ENCODE assay signal across 23 mouse cellular contexts in the genomic region with DNA sequence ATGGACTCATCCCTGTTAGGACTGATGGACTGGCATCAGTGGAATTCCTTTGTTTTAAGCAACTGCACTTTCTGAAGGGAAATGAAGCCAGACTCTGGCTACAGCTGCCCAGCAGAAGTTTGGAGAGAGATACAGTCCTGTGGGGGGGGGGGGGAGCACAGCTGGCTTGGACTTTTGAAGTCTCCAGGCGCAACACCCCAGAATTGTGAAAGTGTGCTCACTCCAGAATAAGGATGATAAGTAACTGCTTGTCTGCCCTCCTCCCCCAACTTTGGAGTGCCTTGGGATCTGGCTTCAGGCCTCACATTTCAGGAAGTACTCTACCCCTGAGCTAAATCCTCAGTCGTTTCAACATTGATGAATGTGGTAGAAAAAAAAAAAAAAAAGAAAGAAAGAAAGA.
A peak's percentile ranks its signal among the peaks of the same experiment; 100 is the strongest.
DNase-seq lines count a peak whose midpoint lies in the region; ATAC-seq and TF ChIP-seq lines count a peak whose summit lies in the region.
"Had no signal": no experiment of that assay in that cellular context is flagged by ENCODE, and none has a peak within 500 bp of the region (broad histone marks: within the 10 kb centered on the region; RNA-seq: fewer than 3 reads in every experiment).

No protein-coding gene starts in this region.

- H3K27ac ChIP-seq in lung, embryonic 14.5 days (ENCODE audit: low read depth), result no peak overlapping the region
- H3K27ac ChIP-seq in embryonic facial prominence, embryonic 12.5 days, result peak overlapping the region; percentile 30; the same call in 1 of the 2 replicates
- H3K27ac ChIP-seq in limb, embryonic 14.5 days (replicated peaks; ENCODE audit: low read depth, low read length), result 0 out of 2 replicates have a peak overlapping the region, but pooled peaks have one; percentile 13
- no peak overlapping the region for H3K27ac ChIP-seq in intestine, postnatal 0 days (ENCODE audit: low read depth, low read length)
- H3K27ac ChIP-seq in hindbrain, embryonic 13.5 days, result no peak overlapping the region
- H3K27ac ChIP-seq: hindbrain, embryonic 12.5 days; midbrain, embryonic 15.5 days; stomach, embryonic 15.5 days had no signal

- no peak for TF ChIP-seq CTCF in lung, embryonic 14.5 days (IDR thresholded peaks at IDR 0.05; ENCODE audit: low read depth)
- no peak for TF ChIP-seq CTCF in intestine, postnatal 0 days (IDR thresholded peaks at IDR 0.05; ENCODE audit: low read depth)

- H3K4me1 ChIP-seq in lung, embryonic 14.5 days (ENCODE audit: insufficient read depth), result no peaks in the 10 kb centered on the region; the same call in 1 of the 2 replicates
- H3K4me1 ChIP-seq in embryonic facial prominence, embryonic 12.5 days, result peaks cover 7% of the 10 kb centered on the region
- no peaks in the 10 kb centered on the region; the same call in none of the 2 replicates for H3K4me1 ChIP-seq in limb, embryonic 14.5 days (ENCODE audit: control insufficient read depth, insufficient read depth, low read length)
- no peaks in the 10 kb centered on the region; the same call in 1 of the 2 replicates for H3K4me1 ChIP-seq in intestine, postnatal 0 days (replicated peaks; ENCODE audit: control insufficient read depth, insufficient read depth, low read length)
- peaks cover 16% of the 10 kb centered on the region for H3K4me1 ChIP-seq in hindbrain, embryonic 13.5 days (replicated peaks)

- peak; percentile 60 for DNase-seq in lung, embryonic 14.5 days
- DNase-seq in lung, postnatal 4 days, result no peak
- DNase-seq in adipocyte (ENCODE audit: low spot score), result peak; percentile 5
- no peak for DNase-seq in limb, embryonic 14.5 days (ENCODE audit: low spot score)
- DNase-seq: adrenal gland, adult 2 months; cerebellum, adult 9-11 months; gastrocnemius, postnatal 36 days; kidney, adult 9 months; kidney, postnatal 4 days; layer of hippocampus, adult 9-11 months; lung, adult 2 months; right cerebral cortex, postnatal 25 days; thymus, adult 18-20 months; thymus, postnatal 4 days had no signal

- no peak for ATAC-seq in lung, embryonic 14.5 days (ENCODE audit: insufficient read depth)
- no peak for ATAC-seq in embryonic facial prominence, embryonic 12.5 days (ENCODE audit: insufficient number of reproducible peaks, insufficient read depth, low FRiP score, low TSS enrichment)
- no peak for ATAC-seq in limb, embryonic 14.5 days (ENCODE audit: low FRiP score, low read depth)
- no peak for ATAC-seq in intestine, postnatal 0 days
- no peak for ATAC-seq in hindbrain, embryonic 13.5 days (ENCODE audit: low FRiP score)
- ATAC-seq: forebrain, embryonic 16.5 days; inflammation-experienced regulatory T-cells, adult 6 months; midbrain, embryonic 15.5 days had no signal

- TF ChIP-seq POLR2A in limb, embryonic 14.5 days (IDR thresholded peaks at IDR 0.05; ENCODE audit: borderline replicate concordance, extremely low read depth, insufficient read depth, insufficient read length), result no peak

- H3K4me2 ChIP-seq in lung, embryonic 14.5 days, result no peak overlapping the region
- H3K4me2 ChIP-seq in embryonic facial prominence, embryonic 12.5 days (replicated peaks), result no peak overlapping the region
- no peak overlapping the region for H3K4me2 ChIP-seq in limb, embryonic 14.5 days (replicated peaks; ENCODE audit: low read depth, low read length, severe bottlenecking)
- H3K4me2 ChIP-seq in intestine, postnatal 0 days (replicated peaks; ENCODE audit: low read depth), result no peak overlapping the region
- H3K4me2 ChIP-seq in hindbrain, embryonic 13.5 days, result no peak overlapping the region
- H3K4me2 ChIP-seq: hindbrain, embryonic 12.5 days; midbrain, embryonic 15.5 days; stomach, embryonic 15.5 days had no signal

- H3K9me3 ChIP-seq in lung, embryonic 14.5 days (ENCODE audit: low read depth, low read length), result no peaks in the 10 kb centered on the region
- no peaks in the 10 kb centered on the region for H3K9me3 ChIP-seq in embryonic facial prominence, embryonic 12.5 days
- H3K9me3 ChIP-seq in limb, embryonic 14.5 days (ENCODE audit: control insufficient read depth, low read length), result no peaks in the 10 kb centered on the region
- H3K9me3 ChIP-seq in intestine, postnatal 0 days (ENCODE audit: control insufficient read depth), result no peaks in the 10 kb centered on the region
- no peaks in the 10 kb centered on the region for H3K9me3 ChIP-seq in hindbrain, embryonic 13.5 days
- H3K9me3 ChIP-seq: hindbrain, embryonic 12.5 days; midbrain, embryonic 15.5 days; stomach, embryonic 15.5 days had no signal

- no peak overlapping the region for H3K4me3 ChIP-seq in lung, embryonic 14.5 days (ENCODE audit: low read depth, low read length)
- no peak overlapping the region for H3K4me3 ChIP-seq in embryonic facial prominence, embryonic 12.5 days
- no peak overlapping the region for H3K4me3 ChIP-seq in limb, embryonic 14.5 days (replicated peaks; ENCODE audit: low read length)
- no peak overlapping the region for H3K4me3 ChIP-seq in intestine, postnatal 0 days (ENCODE audit: low read depth, low read length)
- no peak overlapping the region for H3K4me3 ChIP-seq in hindbrain, embryonic 13.5 days
- H3K4me3 ChIP-seq: erythroblast, embryonic 14.5 days; hindbrain, embryonic 12.5 days; midbrain, embryonic 15.5 days; stomach, embryonic 15.5 days had no signal

- H3K27me3 ChIP-seq in lung, embryonic 14.5 days (ENCODE audit: insufficient read depth, low read length), result no peaks in the 10 kb centered on the region
- no peaks in the 10 kb centered on the region for H3K27me3 ChIP-seq in embryonic facial prominence, embryonic 12.5 days
- no peaks in the 10 kb centered on the region for H3K27me3 ChIP-seq in limb, embryonic 14.5 days (ENCODE audit: control insufficient read depth, insufficient read depth, low read length)
- no peaks in the 10 kb centered on the region for H3K27me3 ChIP-seq in intestine, postnatal 0 days (replicated peaks; ENCODE audit: control insufficient read depth, insufficient read depth, low read length)
- H3K27me3 ChIP-seq in hindbrain, embryonic 13.5 days, result no peaks in the 10 kb centered on the region
- H3K27me3 ChIP-seq: hindbrain, embryonic 12.5 days; midbrain, embryonic 15.5 days; stomach, embryonic 15.5 days had no signal

- 7% methylated on average over 2 of the region's 2 CpGs for WGBS in lung, embryonic 14.5 days
- 16% methylated on average over 2 of the region's 2 CpGs for WGBS in embryonic facial prominence, embryonic 12.5 days
- WGBS in limb, embryonic 14.5 days, result 19% methylated on average over 2 of the region's 2 CpGs
- 49% methylated on average over 2 of the region's 2 CpGs for WGBS in intestine, postnatal 0 days
- whole genome bisulfite sequencing in hindbrain, embryonic 13.5 days, result 51% methylated on average over 2 of the region's 2 CpGs

- H3K36me3 ChIP-seq in lung, embryonic 14.5 days (ENCODE audit: insufficient read depth), result no peaks in the 10 kb centered on the region
- no peaks in the 10 kb centered on the region for H3K36me3 ChIP-seq in embryonic facial prominence, embryonic 12.5 days
- H3K36me3 ChIP-seq in limb, embryonic 14.5 days (ENCODE audit: control insufficient read depth, insufficient read depth, low read length), result no peaks in the 10 kb centered on the region
- H3K36me3 ChIP-seq in intestine, postnatal 0 days (ENCODE audit: control insufficient read depth, insufficient read depth), result no peaks in the 10 kb centered on the region
- no peaks in the 10 kb centered on the region for H3K36me3 ChIP-seq in hindbrain, embryonic 13.5 days
- H3K36me3 ChIP-seq: hindbrain, embryonic 12.5 days; midbrain, embryonic 15.5 days; stomach, embryonic 15.5 days had no signal

- H3K9ac ChIP-seq in lung, embryonic 14.5 days, result no peak overlapping the region
- H3K9ac ChIP-seq in embryonic facial prominence, embryonic 12.5 days, result no peak overlapping the region
- no peak overlapping the region for H3K9ac ChIP-seq in limb, embryonic 14.5 days (ENCODE audit: low read depth, low read length, severe bottlenecking)
- H3K9ac ChIP-seq in intestine, postnatal 0 days (ENCODE audit: low read depth, low read length), result no peak overlapping the region
- no peak overlapping the region for H3K9ac ChIP-seq in hindbrain, embryonic 13.5 days
- H3K9ac ChIP-seq: hindbrain, embryonic 12.5 days; midbrain, embryonic 15.5 days; stomach, embryonic 15.5 days had no signal

Comparison
In these comparisons a context has a peak if more than half of its experiments do, and no peak if none do; other contexts are left out.
1. DNase-seq: peak in lung, embryonic 14.5 days (single experiment) and adipocyte (single experiment); none in lung, postnatal 4 days (0 of 2) and limb, embryonic 14.5 days (single experiment).
2. H3K27ac ChIP-seq: peak in embryonic facial prominence, embryonic 12.5 days (single experiment) and limb, embryonic 14.5 days (single experiment); none in lung, embryonic 14.5 days (single experiment), intestine, postnatal 0 days (single experiment) and hindbrain, embryonic 13.5 days (single experiment).